Mouse (Mus musculus) ovary, postnatal 14 days (tissue): ENCODE results near the gene Gm3252.
"Not testable (repeated sequence)": the region's sequence is repeated elsewhere in the genome, so short reads cannot be mapped to it uniquely, and the experiment has no call there.

Source experiments
- DNase-seq: peaks from one replicate; pipeline ENCODE4 v3.0.0; 2022; ENCODE audit warnings: low spot score

Gene Gm3252

DNA sequence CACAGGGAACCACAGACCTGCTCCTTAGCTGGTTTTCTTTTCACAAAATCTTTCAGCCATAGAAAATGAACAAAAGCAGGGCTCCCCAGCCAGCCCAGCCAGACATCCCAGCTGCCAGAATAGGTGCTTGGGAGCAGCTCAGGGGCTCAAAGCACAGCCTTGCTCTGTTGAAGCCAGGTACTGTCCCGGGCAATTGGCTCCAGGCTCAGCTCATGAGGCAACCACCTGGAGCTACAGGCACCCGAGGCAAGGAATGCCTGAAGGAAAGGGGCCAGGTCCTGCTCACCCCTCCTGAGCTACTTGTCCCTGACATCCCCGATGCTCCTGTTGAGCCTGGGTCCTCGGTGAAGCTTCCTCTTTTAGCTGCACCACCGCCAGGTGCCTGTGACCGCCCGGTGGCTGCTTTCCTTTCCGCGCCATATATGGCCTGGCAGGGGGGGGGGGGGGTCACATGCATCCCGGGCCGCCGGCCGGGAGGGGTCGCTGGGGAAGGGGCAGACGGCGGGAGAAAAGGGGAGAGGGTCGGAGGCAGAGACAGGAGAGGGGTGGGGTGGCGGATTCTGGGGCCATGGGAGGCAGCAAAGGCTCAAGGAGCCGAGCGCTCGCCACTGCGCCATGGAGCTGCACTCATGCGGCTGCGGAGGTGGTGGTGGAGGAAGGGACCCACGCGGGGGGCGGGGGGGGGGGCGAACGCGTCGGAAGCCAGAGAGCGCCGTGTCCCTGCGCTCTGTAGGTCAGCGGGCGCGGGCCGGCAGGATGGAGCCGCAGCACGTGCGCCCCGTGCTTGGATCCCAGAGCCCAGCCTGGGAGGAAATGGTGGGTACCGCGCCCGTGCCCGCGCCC is at the start of gene Gm3252:
Gene Gm3252 (plus strand): TSS at position 738 of the 843 bp plus-strand sequence.
- DNase-seq = not testable (repeated sequence)

DNA sequence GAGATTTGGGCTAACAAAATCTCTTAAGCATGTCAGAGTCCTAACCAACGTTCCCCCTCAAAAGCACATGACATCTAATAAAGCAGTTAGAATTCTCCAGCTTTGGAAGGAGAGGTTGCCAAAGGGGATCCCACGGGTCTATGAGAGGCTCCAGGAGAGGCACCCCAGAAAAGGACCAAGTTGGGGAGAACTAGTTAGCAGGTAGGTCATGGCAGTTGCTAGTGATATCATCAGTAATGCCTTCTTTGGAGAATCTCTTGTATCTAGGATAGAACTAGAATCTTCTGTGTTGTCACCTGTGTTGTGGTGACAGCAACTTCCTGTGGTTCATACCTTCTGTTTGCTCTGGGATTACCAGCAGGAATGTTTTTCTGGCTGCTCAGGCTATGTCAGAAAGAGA is 17.6 kb upstream of the Gm3252 start, which contains the start of gene Gm7876:
Gene Gm7876 (plus strand): TSS at position 301 of the 400 bp plus-strand sequence.
- DNase-seq = not testable (repeated sequence)

DNA sequence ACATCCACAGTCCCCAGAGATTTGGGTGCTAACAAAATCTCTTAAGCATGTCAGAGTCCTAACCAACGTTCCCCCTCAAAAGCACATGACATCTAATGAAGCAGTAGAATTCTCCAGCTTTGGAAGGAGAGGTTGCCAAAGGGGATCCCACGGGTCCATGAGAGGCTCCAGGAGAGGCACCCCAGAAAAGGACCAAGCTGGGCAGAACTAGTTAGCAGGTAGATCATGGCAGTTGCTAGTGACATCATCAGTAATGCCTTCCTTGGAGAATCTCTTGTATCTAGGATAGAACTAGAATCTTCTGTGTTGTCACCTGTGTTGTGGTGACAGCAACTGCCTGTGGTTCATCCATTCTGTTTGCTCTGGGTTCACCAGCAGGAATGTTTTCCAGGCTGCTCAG is 49.5 kb downstream of the Gm3252 start, which contains the start of gene Gm9602:
Gene Gm9602 (plus strand): TSS at position 301 of the 400 bp plus-strand sequence.
- not testable (repeated sequence) for DNase-seq
